Mouse (Mus musculus) cerebellum, adult 18-20 months (tissue): ENCODE data around the gene Stag3.
A peak's percentile ranks its signal among the peaks of the same experiment; 100 is the strongest.

Experiments
- DNase-seq, 2 experiments: peaks; one replicate each; pipeline ENCODE4 v3.0.0; 2021

The Stag3 gene

GRCm38 (mm10) chr5:138279585-138280424, at the start of gene Stag3, which contains the start of the genes Gm43720 and Gpc2:
Stag3 (plus strand) TSS chr5:138280240.
Gm43720 (minus strand) TSS chr5:138279958.
Gpc2 (minus strand) TSS chr5:138280005.
- peak; percentile 44 to 46 for DNase-seq

GRCm38 (mm10) chr5:138233778-138234177, 46.3 kb upstream of the Stag3 start:
- DNase-seq: no peak

GRCm38 (mm10) chr5:138234224-138234623, 45.8 kb upstream of the Stag3 start:
- DNase-seq: no peak

- no peak for DNase-seq
These were observed 38.5 kb upstream of the Stag3 start for GRCm38 (mm10) chr5:138241511-138241910.

GRCm38 (mm10) chr5:138251144-138251543, 28.9 kb upstream of the Stag3 start:
- no peak for DNase-seq

GRCm38 (mm10) chr5:138253061-138253460, 27.0 kb upstream of the Stag3 start:
- no peak for DNase-seq

- peak; percentile 93 to 99 for DNase-seq
These were observed 24.5 kb upstream of the Stag3 start, which contains the start of gene Lamtor4 for GRCm38 (mm10) chr5:138255353-138256093. Lamtor4 (plus strand) TSS chr5:138255482.

GRCm38 (mm10) chr5:138256094-138256467, 24.0 kb upstream of the Stag3 start:
- DNase-seq: peak in 1 of 2 experiments; percentile 52

- no peak for DNase-seq
These were observed 23.0 kb upstream of the Stag3 start for GRCm38 (mm10) chr5:138256966-138257584.

GRCm38 (mm10) chr5:138257585-138257978, 22.5 kb upstream of the Stag3 start:
- no peak for DNase-seq

GRCm38 (mm10) chr5:138258078-138258477, 22.0 kb upstream of the Stag3 start:
- no peak for DNase-seq

- DNase-seq: no peak
These were observed 21.5 kb upstream of the Stag3 start for GRCm38 (mm10) chr5:138258542-138258941.

GRCm38 (mm10) chr5:138258993-138259392, 21.0 kb upstream of the Stag3 start:
- no peak for DNase-seq

- DNase-seq: no peak
These were observed 20.0 kb upstream of the Stag3 start for GRCm38 (mm10) chr5:138260051-138260450.

GRCm38 (mm10) chr5:138260834-138261233, 19.2 kb upstream of the Stag3 start:
- no peak for DNase-seq

- no peak for DNase-seq
These were observed 18.0 kb upstream of the Stag3 start for GRCm38 (mm10) chr5:138262001-138262400.

GRCm38 (mm10) chr5:138262582-138263240, 17.3 kb upstream of the Stag3 start:
- DNase-seq: no peak

GRCm38 (mm10) chr5:138263260-138264206, 16.5 kb upstream of the Stag3 start, which contains the start of gene BC037034:
BC037034 (minus strand) TSS chr5:138264033.
- DNase-seq: peak; percentile 92 to 94

- DNase-seq: peak; percentile 18 to 29
These were observed 15.8 kb upstream of the Stag3 start for GRCm38 (mm10) chr5:138264207-138264578.

GRCm38 (mm10) chr5:138265712-138266111, 14.3 kb upstream of the Stag3 start:
- DNase-seq: no peak

- no peak for DNase-seq
These were observed 12.9 kb upstream of the Stag3 start for GRCm38 (mm10) chr5:138267114-138267513.

- DNase-seq: no peak
These were observed 11.1 kb upstream of the Stag3 start for GRCm38 (mm10) chr5:138268980-138269379.
